Mouse (Mus musculus): Measurements from ENCODE around the gene Gemin7.

The Gemin7 gene

DNA sequence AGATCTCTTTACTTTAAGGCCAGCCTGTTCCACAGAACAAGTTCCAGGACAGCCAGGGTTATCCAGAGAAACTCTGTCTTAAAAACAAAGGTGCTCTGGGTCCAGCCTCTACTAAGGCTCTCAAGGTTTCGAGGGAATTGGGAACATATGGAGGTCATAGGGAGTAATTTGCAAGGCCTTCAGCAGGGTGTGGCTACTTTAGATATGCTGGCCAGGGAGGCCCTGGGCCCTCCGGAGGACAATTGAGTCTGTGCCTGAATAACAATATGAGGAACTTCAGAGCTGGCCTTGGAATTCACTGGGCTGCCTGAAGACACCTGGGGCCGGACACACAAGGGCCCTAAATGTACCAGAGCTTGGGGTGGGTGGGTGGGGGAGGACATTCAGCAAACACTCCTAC, 1.8 kb downstream of the Gemin7 start:
- no peak for DNase-seq

DNA sequence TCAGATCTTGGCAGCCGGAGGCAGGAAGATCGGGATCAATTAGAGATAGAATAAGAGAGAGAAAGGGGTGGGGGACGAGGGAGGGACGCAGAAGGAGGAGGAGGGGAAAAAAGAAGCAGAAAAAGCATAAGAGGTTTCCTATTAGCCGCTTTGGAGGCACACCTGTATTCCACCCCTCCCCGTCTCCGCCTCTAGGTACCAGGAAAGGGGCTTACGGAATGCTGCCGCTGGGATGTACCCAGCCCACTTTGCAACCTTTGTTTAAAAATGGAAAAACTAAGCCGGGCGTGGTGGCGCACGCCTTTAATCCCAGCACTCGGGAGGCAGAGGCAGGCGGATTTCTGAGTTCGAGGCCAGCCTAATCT, 3.6 kb downstream of the Gemin7 start:
- DNase-seq: no peak

DNA sequence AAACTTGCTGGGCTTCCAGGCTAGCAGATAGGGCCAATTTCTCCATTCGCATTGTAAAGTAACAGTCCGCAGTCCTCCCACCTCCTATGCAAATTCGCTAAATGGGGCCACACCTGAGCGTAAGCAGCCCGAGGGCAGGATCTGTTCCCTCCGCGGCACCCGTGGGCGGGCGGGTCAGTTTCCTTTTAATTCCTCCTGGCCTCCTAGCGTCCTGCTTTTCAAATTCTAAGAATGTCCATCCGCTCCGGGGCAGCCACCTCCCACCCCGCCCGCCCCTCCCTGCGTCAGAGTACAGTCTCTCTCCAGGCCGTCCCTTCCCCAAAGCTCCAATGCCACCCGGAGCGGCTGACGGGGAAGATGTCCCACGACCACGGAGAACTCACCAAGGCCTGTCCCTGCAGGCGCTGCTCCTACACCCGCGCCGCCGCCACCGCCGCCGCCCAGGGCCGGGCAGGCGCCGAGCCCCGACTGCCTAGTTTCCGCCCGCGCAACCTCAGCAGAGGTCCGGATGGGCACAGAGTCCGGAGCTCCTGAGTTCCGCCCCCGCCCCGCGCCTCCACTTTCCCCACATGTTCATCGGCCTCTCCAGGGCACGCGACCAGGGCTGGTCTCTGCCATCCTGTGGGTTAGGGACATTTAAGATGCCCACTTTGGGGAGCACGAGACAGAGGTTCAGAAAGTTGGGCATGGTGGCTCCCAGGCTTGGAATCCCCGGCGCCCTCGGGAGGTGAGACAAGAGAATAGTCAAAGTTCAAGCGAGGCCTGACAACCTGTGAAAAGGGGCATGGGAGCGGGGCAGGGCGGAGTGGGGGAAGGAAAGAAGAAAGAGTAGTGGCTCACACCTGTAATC, 4.2 kb downstream of the Gemin7 start:
- peak; percentile 78 for DNase-seq

DNA sequence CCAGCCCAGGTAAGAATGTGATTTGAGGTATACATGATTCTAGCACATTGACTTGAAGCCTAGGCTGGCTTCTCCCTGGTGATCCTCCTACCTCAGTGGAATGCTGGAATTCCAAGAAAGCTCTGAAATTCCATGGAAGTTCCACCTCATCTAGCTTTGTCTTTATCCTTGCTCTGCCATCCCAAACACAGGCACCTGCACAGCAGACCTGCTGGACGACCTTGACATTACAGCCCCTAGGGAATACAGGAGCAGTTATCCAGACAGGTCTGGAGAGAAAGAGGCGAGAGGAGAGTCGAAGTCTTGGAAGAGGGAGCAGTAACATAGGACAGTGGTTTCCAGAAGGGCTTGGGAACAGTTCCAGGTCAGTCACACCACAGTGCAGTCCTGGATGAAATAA, 7.7 kb downstream of the Gemin7 start:
- DNase-seq: no peak

DNA sequence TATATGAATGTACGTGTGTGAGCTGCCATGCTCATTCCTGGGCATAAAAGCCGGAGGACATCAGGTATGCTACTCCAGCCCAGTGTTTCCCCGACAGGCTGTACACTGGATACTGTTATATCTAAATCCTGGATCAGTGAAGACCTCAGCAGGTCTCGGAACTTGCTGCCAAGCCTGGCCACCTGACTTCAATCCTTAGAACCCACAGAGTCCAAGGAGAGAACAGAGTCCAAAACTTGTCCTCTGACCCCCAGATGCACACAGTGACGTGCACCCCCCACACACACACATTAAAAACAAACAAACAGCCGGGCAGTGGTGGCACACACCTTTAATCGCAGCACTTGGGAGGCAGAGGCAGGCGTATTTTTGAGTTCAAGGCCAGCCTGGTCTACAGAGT, 10.0 kb downstream of the Gemin7 start:
- peak; percentile 88 for DNase-seq

DNA sequence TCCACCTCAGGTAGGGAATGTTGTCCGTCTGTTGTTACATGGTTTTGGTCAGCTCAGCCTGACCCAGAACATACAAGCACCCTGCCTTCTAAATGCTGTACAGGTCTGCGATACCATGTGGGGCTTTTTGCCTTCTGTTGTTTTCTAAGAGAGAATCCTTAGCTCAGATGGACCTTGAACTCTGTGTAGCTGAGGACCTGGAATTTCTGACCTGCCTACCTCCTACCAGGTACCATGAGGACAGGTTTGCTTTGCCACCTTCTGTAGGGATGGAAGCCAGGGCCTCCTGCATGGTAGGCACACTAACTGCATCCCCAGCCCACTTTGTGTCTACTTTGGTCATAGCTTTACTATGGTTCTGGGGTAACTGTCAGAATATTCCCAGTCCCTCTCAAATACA, 11.6 kb downstream of the Gemin7 start:
- DNase-seq: peak; percentile 59

DNA sequence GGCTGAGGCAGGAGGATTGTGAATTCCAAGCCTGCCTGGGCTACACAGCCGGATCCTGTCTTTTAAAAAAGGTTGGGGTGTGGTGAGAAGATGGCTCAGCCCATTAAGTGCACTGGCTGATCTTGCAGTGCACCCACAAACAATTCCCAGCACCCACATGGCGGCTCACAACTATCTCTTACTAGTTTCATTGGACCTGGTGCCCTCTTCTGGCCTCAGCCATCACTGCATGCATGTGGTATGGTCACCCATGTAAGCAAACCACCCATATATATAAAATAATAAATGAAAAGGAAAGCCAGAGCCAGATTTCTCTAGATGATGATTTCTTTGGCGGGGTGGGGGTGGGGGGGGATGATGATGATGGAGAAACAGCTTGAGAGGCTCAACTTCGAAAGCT, 12.9 kb downstream of the Gemin7 start:
- no peak for DNase-seq

DNA sequence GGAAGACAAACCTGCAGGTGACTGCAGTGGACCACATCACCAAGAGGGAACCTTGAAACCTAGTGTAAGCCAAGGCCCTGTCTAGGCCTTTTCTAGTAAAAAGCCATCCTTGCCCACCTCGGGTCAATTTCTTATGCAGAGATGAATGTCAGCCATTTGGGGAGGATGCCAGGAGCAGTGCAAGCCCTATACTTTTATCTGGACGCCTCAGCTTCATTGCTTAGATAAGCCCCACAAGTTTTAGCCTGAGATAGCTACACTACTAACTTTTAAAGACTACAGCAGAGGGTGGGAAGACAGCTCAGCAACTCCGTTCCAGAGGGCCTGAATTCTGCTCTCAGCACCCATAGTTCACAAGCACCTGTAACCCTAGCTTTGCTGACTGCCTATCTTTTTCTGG, 13.5 kb downstream of the Gemin7 start:
- no peak for DNase-seq

DNA sequence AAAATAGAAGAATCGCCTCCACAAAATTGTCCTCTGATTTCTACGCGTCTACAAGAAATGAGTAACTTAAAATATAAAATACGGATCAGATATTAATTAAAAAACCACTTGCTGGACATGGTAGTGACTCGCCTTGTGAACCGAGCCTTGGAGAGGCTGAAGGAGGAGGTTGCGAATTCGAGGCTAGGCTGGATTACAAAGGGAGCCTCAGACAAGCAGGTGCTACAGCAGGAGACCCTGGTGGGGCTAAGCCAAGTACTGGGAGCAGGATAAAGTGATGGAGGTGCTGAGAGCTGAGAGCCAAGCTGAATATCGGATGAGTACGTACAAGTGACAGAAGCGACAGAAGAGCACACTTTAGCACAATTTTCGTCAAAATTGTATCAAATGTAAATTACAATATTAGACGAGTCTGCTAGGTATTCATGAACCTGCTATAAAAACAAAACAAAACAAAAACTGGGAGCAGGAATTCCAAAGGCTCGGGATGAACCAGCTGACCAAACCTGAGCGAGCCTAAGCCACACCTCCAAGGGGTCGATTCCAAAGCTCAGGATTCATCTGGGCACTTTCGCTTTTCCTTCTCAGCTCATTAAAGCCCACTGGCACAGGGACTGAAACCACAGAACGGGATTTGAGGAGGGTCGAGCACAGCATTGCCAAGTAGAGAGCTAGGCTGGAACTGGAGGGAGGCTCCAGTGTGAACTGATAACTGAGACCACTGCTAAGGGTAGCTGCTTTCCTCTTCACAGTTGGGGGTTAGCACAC, 14.6 kb downstream of the Gemin7 start, which contains the start of gene Ppp1r37:
Gene Ppp1r37, minus strand, starts transcription at position 434 of the 768 bp plus-strand sequence.
- peak; percentile 77 for DNase-seq

DNA sequence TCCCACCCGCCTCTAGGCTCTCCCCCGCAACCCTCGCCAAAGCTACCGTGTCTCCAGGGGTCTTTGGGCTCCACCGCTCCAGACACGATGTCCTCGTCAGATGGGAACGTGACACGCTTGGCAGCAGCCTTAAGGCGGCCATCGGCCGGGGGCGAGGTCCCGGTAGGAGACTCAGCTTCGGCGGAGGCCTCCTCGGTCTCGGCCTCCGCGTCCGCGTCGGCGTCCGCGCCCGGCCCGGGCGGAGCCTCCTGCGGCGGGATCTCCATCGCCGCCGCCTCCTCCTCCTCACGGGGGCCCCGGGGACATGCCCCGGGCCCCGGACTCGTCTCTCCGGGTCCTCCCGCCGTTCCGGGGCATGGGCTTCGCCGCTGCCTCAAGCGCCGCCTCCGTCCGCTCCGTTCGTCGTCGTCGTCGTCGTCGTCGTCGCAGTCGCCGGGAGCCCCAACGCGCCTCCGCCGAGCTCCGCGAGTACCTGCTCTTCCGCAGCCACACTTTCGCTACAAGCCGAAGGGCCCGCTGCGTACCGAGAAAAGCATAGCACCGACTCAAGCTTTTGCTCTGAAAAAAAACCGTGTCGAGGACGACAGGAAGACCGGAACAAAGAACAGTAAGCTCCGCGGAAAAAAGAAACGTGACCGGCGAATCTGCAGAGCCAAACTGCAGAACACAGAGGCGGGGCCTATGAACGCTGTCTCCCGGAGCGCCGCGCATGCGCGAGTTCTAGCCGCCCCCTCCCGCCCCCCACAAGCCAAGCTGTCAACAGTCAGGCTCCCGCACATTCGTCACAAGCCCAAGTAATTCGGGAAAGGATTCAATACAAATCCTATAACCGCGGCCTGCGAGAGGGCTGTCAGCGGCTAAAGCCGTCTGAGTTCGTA, 15.4 kb downstream of the Gemin7 start:
- peak; percentile 87 for DNase-seq

DNA sequence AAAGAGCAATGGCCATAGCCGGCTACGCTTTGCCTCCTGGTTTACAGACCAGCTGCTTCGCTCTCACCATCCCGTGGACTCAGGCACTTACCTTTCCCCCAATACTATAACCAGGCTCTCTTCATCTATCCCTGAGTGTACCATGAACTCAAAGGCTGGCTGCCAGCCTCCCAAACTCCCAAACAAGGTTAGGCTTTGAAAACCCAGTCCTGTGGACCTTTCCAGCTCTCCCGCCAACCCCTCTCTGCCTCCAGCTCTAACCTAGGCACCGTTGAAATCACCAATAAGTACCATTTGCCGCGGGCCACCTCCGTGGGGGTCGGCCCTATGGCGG, 16.0 kb downstream of the Gemin7 start:
- DNase-seq: peak; percentile 66

DNA sequence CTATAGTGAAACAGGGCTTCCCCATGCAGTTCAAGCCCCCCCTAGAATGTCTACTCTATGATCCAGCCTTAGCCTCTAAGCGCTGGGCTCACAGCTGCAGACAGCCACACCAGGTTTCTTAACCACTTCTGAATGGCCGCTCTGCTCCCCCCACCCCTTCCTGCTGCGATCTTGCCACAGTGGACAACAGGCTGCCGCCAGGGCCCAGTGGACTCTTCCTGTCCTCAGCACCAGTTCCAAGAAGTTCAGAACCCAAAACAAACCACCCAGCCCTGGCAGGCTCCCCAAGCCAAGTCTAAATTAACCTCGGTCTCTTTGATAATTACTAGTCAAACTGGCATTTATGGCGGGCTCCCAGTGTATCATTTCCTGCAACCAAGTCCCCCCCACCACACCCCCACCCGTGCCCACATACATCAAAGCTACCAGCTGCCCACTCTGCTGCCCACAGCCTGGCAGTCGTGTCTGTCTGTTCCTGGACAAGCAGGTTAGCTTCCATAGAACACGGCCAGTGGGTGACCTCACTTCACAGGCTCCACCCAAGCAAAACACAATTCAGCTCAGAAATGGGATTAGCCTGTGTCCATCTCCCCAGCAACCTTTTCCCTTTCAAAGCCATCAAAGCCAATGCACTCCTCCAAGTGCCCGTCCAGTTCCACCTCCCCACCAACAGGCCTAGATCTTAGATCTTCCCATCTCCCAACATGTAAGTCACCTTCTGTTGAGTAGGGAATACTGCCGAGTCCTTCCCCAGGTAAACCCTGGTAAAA, 16.7 kb downstream of the Gemin7 start:
- no peak for DNase-seq

DNA sequence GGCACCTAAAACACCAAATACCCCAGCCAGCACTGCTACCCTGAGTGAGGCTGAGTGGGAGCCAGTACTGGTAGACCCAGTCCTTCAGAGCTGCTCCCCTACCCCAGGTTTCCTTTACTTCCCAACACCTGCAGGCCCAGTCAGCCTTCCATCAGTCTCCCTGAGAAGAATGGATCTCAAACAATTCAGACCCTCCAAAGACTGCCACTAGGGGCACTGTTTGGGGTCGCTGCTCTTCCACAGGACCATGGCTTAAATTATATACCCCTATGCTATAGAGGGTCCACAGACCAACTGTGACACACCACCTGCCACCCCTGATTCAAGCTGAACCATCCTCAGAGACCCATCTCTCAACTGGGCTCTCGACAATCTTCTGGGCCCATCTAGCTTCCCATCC, 18.4 kb downstream of the Gemin7 start:
- DNase-seq: no peak

DNA sequence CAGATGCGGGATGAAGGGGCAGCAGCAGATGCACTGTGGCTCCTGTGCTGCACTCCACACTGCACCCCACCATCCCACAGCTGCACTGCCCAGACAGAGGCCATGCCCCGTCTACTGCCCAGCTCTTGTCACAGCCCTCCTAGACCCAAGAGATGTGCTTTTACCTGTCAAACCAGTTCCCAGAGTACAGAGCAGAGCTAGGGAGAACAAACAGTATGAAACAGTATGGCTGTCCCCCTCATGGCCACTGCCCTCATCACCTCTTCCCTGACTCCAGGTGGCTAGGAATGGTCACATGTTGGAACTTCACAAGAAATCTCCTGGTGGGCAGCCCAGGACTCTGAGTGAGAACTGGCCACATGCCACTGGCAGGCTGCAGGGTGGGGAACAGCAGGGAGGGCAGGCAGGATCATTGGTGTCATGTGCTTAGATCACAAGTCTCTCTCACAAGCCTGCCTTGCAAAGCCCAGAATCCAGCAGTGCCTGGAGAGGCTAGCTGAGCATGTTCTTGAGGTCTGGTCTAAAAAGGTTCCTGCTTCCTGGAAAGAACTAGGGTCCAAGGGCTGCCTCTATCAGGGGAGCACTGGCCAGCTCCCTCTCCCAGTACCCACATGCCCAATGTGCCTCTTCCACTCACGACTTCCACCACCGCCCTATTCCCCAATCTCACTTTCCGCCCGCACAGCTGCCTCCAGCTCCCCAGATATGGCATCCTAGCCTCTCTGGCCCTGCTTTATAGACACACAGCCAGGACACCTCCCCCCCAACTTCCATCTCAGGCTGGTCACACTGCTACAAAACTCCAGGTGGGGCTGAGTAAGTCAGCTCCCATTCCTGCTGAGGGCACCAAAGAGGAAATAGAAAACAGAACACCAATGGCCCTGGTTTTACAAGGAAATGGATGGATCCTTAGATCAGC, 19.2 kb downstream of the Gemin7 start:
- no peak for DNase-seq

DNA sequence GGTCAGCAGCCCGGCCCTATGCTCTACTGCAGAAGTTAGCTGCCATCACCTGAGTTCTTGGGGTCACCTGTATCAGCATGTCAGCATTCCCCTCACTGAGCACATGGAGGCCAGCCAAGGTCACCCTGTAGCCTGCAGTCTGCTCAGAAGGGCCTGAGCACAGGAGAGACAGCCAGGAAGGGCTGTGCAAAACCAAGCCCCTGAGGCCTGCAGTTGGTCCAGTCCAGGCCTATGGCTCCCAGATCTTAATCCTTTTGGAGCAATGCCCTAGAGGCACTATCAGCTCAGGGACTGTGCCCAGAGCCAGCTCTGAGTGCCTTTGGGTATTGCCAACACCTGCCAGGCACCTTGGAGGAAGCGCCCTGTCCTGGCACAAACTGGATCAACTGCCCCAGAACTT, 20.3 kb downstream of the Gemin7 start:
- DNase-seq: peak; percentile 55

DNA sequence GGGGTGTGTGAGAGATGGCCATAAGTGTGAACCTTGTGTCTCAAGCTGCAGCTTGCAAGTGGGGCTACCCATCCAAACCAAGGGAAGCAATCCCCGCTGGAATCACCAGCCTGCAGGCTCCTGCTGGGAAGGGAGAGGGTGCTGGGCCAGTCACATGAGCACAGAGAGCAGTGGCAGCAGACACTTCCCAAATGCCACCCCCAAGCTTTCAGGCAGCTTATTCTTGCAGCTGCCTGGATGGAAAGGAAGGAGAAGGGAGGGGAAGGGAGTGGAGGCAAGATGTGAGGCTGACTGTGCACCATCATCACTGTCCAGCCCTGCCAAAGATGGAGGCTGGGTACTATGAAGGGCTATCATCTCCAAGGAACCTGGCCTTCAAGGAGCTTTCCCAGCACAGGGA, 23.2 kb downstream of the Gemin7 start:
- no peak for DNase-seq

DNA sequence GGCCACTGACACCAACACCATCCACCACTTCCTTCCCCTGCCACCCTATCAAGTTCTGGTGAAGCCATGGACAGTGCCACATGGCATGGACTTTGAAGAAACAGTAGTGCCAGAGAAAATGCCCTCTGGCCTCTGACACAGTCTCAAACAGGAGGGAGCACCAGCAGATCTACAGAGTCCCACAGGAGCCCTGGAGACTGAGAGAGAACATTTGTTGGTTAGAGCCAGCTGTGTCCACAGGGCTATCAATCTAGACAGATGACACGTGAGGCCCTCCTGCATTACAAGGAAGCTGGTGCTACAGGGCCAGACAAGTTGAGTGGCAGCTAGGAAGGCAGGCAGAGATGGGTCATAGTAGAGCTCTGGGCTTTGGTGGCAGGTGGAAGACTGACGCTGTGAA, 25.0 kb downstream of the Gemin7 start:
- no peak for DNase-seq

DNA sequence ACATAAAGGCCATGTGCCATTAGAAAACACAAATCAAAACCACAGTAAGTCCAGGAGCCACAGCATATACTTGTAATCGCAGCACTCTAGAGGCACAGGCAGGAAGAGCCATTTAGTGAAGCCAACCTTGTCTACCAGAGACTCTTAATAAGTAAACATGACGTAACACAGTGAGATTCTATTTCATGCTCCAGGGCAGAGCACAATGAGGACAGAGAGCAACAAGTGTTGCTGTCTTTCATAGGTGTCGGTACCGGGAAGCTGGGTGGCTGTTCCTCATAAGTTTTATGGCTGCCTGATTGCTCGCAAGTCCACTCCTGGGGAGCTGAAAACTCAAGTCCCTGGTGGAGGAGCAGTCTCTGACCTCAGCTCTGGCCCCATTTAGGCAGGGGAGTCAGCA, 25.8 kb downstream of the Gemin7 start:
- no peak for DNase-seq

DNA sequence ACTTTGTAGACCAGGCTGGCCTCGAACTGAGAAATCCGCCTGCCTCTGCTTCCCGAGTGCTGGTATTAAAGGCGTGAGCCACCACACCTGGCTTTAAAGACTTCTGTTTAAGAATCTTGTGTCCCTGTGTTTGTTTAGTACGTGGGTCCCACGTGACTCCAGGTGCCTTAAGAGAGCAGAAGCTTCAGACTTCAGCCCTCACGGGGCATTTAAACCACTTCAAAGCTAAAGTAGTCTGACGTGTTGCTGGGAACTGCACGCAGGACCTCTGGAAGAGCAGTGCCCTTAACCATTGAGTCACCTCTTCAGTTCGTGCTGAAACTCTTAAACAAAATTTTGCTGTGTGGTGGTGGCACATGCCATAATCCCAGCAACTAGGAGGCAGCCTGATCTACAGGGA, 28.0 kb downstream of the Gemin7 start:
- DNase-seq: no peak

DNA sequence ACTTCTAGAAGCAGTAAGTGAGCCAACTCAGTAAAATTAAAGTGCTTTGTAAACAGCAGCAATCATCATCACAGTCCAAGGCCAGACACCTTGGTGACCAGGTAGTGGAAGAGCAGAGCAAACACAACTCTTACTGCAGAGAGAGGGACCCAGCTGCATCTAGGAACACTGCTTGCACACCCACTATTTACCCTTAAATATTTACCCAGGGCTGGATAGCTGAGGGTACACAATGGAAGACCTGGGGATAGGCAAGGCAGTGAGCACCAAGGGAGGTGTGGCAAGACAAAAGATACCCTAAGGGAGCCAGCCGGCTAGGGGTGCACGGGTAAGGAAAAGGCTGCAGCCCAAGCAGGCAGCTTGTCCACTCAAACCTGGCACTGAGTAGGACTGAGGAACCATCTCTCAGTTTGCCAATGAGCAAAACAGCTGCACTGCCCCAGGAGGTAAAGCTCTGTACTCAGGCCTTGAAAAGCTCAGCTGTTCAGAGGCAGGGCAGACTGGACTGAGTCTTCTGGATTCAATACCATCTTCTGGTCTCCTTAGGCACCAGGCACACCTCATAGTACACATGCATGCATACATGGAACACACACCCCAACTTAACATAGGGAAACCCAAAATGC, 29.9 kb downstream of the Gemin7 start:
- no peak for DNase-seq

DNA sequence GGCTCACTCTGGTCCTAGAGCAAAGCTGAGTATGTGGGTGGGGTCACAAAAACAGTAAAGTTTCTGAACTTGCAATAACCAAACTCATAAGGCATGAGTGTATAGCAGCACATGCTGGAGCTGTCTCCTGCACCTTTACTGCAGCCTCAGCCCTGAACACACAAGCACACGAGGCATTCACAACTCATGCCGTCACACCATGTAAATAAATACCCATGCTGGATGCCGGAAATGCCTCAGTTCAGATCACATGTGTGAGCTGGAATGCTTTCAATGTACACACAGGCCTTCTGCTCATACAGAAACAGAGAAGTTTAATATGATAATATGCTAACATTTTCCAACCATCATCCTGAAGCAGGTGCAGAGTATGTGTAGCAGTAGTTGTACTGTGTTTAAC, 31.4 kb downstream of the Gemin7 start:
- no peak for DNase-seq
